Mouse (Mus musculus): Measurements from ENCODE around the gene Dnah7a.
"Not testable (repeated sequence)": the region's sequence is repeated elsewhere in the genome, so short reads cannot be mapped to it uniquely, and the experiment has no call there.

Gene Dnah7a

GRCm38 (mm10) chr1:53664268-53664667 lies 42.3 kb downstream of the Dnah7a start:
- DNase-seq: not testable (repeated sequence)

DNA sequence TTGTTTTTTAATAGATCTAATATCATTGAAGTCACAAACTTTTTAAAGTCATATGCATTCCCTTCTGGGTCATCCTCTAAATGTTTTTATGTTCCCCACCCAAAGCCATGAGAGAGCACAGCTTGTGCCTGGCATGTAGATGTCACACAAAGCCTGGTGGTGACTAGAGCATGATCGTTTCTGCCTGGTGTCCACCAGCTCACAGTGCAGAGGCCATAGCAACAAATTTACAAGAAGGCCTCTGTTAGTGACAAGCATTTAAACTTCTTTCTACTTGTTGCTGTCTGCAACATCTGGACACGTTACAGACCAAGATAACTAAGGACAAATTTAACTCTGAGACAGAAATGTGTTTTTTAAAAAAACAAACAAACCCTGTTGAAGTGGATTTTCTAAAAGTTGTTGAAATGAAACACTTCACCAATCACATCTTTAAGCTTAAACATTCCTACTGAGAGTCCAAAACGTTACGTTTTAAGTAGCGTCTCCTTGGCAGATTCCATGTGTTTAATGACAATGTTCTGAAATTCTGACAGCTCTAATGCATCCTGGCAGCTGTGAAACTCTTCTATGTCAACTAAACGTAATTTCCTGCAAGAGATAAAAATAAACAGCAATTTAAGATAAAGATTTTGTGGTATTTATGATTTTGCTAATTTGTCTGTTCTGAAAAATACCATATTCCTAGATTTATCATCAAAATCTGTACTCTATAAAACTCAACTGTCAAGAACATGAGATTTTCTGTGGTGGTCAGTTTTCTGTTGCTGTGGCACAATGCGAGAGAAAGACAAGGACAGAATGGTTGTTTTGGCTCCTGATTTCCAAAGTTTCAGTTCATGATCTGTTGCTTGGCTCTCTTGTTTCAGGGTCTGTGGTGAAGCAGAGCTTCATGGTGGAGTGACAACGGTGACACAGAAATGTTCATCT lies 66.5 kb downstream of the Dnah7a start:
- DNase-seq: no peak

DNA sequence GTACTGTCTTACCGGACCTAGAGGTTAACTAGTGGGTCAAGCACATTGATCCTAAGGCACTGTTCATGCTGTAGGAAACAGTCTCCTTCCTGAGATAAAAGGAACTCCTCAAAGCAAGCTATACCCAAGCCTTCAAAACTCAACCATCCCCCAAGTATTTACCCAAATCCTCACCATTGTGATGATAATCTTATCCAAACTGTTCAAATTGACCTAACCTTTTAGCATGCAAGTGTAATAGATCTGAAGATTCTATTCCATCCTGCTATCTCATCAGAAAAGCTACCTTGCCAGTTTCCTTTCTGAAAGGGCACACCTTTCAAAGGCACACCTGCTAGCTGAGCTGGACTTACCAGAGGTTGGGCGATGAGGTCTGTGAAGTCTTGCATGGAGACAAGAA lies 70.9 kb downstream of the Dnah7a start:
- not testable (repeated sequence) for DNase-seq

GRCm38 (mm10) chr1:53632040-53632439 lies 74.5 kb downstream of the Dnah7a start:
- not testable (repeated sequence) for DNase-seq

- no peak for DNase-seq
These were observed 76.6 kb downstream of the Dnah7a start for GRCm38 (mm10) chr1:53630011-53630410.

DNA sequence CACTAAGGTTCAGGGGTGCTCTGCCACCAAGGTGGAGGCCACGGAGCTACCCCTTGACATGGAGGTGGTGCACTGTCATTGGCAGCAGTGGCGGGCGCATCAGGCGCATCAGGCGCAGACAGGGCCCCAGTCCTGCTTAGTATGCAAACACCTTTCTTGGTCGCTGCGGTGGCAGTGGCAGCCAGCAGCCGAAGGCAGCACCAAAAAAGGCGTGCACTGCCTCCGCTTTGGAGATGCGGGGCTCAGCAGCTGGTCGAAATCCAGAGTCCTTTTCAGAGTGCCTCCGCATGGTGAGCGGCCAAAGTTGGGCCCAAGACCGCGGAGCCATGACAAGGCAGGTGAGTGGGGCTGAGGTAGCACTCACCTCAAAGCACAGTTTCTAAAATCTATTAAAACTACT lies 93.1 kb downstream of the Dnah7a start:
- DNase-seq: no peak

- DNase-seq: not testable (repeated sequence)
These were observed 125.3 kb downstream of the Dnah7a start for GRCm38 (mm10) chr1:53581326-53581725.

DNA sequence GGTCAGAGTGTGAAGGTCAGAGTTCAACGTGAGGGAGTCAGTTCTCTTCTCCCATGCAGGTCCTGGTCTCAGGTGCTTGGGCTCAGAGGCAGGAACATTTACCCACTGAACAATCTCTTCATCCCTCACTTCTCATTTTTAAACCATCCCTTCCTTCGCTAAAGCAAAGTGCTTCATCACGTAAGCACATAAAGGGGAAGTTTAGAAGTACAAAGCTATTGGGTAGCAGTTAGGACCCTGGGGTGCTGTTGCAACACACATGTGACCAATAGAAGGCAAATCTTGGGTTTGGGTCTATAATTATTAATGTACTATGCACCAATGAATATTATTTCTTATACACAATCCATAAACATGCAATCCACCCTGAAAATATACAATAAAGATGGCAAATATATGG lies 148.7 kb downstream of the Dnah7a start:
- not testable (repeated sequence) for DNase-seq

- DNase-seq: not testable (repeated sequence)
These were observed 159.6 kb downstream of the Dnah7a start for GRCm38 (mm10) chr1:53547018-53547417.

DNA sequence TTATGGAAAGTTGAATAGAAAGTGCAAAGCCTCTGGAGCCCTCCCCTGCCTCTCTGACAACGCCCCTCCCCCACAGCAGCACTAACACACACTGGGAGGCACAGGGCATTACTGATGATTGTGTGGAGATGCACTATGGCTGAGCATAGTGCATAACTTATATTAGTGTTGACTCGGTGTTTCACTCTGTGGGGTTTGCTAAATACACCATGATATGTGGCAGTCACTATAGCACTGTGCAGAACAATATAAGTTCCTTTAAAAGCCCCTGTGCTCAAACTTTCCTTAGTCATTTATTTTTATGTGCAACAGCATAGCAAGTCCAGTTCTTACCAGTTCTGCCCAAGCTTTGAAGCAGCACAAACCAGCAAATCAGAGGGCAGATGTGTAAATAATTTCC lies 168.2 kb downstream of the Dnah7a start:
- not testable (repeated sequence) for DNase-seq

DNA sequence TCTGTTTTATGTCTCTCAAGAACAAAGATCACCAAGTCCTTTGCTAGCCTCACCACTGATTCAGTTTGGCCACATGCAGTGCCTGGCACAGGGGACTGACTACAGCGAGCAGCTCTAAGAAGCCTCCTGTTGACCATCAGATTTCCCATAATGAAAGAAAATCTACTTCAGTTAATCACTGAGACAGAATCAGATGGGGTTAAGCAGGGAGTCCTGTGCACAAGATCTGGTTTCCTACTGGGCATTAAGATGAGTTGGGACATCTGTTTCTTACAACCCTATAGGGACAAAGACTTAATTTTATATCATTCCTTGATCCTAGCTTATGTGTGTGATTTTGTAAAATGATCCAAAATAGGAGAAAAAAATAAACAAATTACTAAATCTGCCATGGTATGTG lies 171.8 kb downstream of the Dnah7a start:
- DNase-seq: peak in 1 of 2 experiments; percentile 6

- DNase-seq: not testable (repeated sequence)
These were observed 180.6 kb downstream of the Dnah7a start for GRCm38 (mm10) chr1:53526021-53526420.

GRCm38 (mm10) chr1:53473699-53474098 lies 232.9 kb downstream of the Dnah7a start:
- DNase-seq: no peak

GRCm38 (mm10) chr1:53472084-53472483 lies 234.5 kb downstream of the Dnah7a start:
- DNase-seq: not testable (repeated sequence)

- DNase-seq: no peak
These were observed 239.3 kb downstream of the Dnah7a start for GRCm38 (mm10) chr1:53467325-53467670.

DNA sequence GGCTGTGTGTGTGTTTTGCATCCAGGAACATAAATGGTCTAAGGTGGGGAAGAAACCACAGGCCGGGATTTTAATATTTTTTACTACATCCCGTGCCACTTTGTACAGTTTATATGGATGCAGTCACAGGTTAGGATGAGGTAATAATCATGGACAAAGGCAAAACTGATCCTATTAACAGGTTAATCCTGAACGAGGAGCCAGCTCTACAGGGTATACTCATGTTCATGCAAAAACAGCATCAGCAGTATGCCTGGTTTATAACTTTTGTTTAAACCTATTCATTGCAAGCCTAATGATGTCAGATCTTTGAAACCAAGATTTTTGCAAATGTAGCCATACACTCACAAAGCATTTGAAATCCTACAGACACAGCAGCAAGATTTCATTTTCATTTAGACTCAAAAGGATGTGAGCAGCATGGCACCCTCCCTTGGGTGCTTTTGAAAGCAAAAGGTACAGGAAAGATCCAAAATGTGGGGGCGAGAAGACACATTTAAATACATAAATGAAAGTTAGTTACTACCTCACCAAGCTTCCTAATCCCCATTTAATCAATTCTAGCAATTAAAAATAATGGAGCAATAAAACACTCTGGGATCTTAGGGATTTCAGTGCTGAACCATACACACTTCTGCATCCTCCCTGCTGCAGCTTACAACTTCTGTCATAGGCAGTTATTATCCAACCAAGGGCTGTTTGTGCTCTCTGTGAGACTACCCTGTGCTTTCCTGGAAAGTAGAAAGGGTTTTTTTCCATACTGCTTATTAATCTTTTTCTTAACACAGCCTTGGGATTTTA lies 239.9 kb downstream of the Dnah7a start:
- DNase-seq: not testable (repeated sequence)

GRCm38 (mm10) chr1:53439173-53439572 lies 267.4 kb downstream of the Dnah7a start:
- DNase-seq: not testable (repeated sequence)

GRCm38 (mm10) chr1:53432433-53432832 lies 274.2 kb downstream of the Dnah7a start:
- DNase-seq: not testable (repeated sequence)

GRCm38 (mm10) chr1:53405803-53406325 lies 300.7 kb downstream of the Dnah7a start:
- no peak for DNase-seq

DNA sequence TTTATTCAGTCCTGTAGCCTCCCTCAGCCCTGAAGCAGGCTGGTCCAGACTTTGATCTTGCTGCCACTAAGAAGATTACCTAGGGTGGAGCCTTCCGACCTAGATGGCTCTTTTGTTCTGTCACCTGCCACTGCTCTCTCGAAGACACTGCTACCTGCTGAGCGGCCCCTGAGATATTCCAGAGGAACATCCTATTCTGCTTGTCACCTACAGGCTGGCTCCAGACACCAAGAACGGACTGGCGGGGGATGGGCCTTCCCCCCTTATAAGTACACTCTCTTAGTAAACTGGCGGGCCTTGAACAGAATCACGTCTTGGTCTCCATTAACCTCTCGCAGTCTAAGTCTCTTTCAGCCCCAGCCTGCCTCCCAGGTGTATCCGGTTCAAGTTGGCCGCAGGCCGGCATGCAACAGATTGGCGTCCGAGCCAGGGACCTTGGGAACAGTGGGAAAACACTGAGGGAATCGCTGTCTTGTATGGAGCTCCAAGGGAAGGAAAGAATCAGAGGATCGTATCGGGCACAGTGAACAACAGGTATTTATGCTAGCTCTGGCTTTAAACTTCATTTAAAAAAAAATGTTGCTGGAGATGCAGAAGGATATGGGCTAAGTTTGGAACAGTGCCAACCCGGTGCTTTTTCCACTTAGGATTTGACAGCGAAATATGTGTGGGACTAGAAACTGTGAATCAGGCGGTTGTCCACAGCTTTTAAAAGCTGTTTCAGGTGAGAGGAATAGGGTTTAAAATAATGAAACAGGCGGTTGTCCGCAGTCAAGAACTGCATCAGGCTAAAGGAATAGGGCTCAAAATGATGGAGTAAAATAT lies 312.4 kb downstream of the Dnah7a start:
- peak; percentile 31 to 50 for DNase-seq

DNA sequence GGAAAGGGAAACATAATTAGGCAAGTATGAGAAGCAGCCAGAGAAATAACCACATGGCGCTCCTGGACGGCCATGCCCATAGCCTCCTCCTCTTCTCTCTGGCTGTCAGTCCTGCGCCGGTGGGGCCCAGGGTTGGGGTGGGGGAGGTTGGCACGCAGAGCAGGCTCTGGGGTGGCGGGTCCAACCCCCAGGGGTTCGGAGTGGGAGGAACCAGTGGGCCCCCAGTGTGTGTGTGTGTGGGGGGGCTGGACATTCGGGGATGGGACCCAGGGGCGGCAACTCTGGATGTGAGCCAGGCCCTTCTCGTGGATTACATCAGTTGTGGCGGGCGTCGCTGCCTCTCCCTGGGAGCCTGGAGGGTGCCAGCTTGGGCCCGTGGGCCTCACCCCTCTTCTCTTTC lies 317.8 kb downstream of the Dnah7a start:
- peak; percentile 3 to 20 for DNase-seq

GRCm38 (mm10) chr1:53384085-53384688 lies 322.4 kb downstream of the Dnah7a start:
- DNase-seq: no peak

All from cerebellum, postnatal 14 days (tissue).